Mouse (Mus musculus) liver, embryonic 15.5 days (tissue): ENCODE measurements around the gene Unc5cl. TPM values are rescaled to one million over a fixed set of nuclear protein-coding genes. Genes with fewer than 3 reads are reported as not detected.

ENCODE experiments used
- ATAC-seq: fragments of 200-750 bp; cut with Nextera tagmentation; 2 replicates; pipeline ENCODE4 v1.8.0; 2017; ENCODE audit warnings: moderate number of reproducible peaks, mild to moderate bottlenecking, moderate library complexity; ENCODE audit not compliant: insufficient read depth
- H3K27ac ChIP-seq: fragments of 300-500 bp; sonication (generic); replicated peaks from 2 replicates; pipeline ENCODE4 v1.5.1; 2015; ENCODE audit warnings: mild to moderate bottlenecking, inconsistent platforms
- H3K27me3 ChIP-seq: fragments of 300-500 bp; sonication (generic); 2 replicates; pipeline ENCODE4 v1.6.1; 2015; ENCODE audit warnings: mild to moderate bottlenecking, inconsistent platforms
- H3K36me3 ChIP-seq: fragments of 300-500 bp; sonication (generic); replicated peaks from 2 replicates; pipeline ENCODE4 v1.6.1; 2015; ENCODE audit warnings: moderate library complexity, mild to moderate bottlenecking, inconsistent platforms
- H3K4me1 ChIP-seq: fragments of 300-500 bp; sonication (generic); replicated peaks from 2 replicates; pipeline ENCODE4 v1.6.1; 2015; ENCODE audit warnings: inconsistent platforms
- H3K4me2 ChIP-seq: fragments of 300-500 bp; sonication (generic); 2 replicates; pipeline ENCODE4 v1.6.1; 2015; ENCODE audit warnings: moderate library complexity, mild to moderate bottlenecking, inconsistent platforms
- H3K4me3 ChIP-seq: fragments of 300-500 bp; sonication (generic); replicated peaks from 2 replicates; pipeline ENCODE4 v1.5.1; 2015; ENCODE audit warnings: mild to moderate bottlenecking, inconsistent platforms
- H3K9ac ChIP-seq: fragments of 300-500 bp; sonication (generic); 2 replicates; pipeline ENCODE4 v1.6.1; 2015; ENCODE audit warnings: moderate library complexity, mild to moderate bottlenecking, inconsistent platforms
- H3K9me3 ChIP-seq: fragments of 300-500 bp; sonication (generic); replicated peaks from 2 replicates; pipeline ENCODE4 v1.6.1; 2016; ENCODE audit warnings: inconsistent platforms
- WGBS: fragments of 180-500 bp; shearing (Covaris S2); methylation state at CpG from one replicate; pipeline ENCODE4 v1.1.7; 2015; ENCODE audit warnings: mixed read lengths; ENCODE audit not compliant: insufficient replicate concordance; 5-methylcytosine and 5-hydroxymethylcytosine counted together
- polyA plus RNA-seq: library from polyadenylated mRNA; unstranded; fragments of >200 nt; fragmentation: Nextera tagmentation; extraction: Ambion mirVana; gene quantifications from 2 replicates; pipeline ENCODE4 v1.2.1, GENCODE M21; 2015

The Unc5cl gene
- polyA plus RNA-seq, 1 experiment from 2014 or later: 4.0 TPM

DNA sequence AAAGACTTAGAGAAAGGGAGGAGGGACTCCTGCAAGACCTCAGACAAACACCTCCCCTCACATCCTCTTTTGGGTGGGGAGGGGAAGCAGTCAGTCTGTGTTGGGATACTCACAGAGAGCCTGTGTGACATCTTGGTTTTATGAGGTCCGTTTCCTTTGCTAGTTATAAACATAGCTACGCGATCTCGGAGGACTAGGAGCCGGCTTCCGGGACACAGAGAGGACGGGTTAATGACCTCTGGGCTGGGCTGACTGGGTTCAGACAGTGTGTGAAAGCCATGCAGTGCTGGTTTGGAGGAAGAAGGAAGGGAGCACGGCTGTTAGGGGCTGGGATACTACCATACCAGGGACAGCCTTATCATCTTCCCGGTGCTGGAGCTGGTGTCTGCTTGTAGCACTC, 90.0 kb downstream of the Unc5cl start:
- Histone ChIP-seq H3K27ac (no peak overlapping the region), H3K4me2 (no peak overlapping the region), H3K4me3 (no peak overlapping the region), H3K27me3 (no peaks in the 10 kb centered on the region), H3K9ac (no peak overlapping the region), H3K4me1 (no peaks in the 10 kb centered on the region), H3K36me3 (no peaks in the 10 kb centered on the region), H3K9me3 (no peaks in the 10 kb centered on the region)
- 21% methylated on average over 9 of the region's 9 CpGs for WGBS
- ATAC-seq: 0 out of 2 replicates have a peak, but pooled peaks have one; percentile 15

DNA sequence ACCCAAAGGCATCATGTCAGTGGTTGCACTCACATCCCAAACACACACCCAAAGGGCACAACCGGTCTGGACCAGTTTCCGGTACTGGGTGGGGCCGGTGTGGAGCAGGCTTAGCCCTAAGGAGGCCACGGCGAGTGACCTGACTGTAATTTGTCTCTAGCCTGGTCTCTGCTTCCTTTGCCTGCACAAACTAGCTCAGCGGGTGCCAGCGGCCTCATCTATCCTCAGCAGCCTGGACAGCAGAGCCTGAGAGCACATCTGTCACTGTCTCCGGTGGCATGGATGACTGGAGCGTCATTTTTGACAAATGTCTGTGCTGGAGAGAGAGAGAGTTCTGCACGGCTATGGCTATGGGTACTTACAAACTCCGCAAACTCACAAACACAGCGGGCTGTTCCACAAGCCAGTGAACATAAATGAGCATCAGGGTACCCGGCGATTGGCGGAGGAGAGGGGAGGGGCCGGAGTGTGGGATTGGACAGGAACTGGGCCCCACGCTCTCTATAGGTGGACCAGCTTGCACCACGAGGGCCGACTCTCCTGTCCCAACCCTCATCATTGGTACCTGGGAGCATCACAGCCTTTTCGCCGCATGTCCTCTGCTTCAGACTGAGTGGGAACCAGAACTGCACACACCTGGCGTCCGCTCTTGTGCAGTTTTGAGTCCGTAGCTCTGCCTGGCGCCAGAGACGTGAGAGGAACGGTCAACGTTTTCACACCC, 90.7 kb downstream of the Unc5cl start:
- no peaks in the 10 kb centered on the region for H3K4me1 ChIP-seq
- no peak overlapping the region for H3K4me2 ChIP-seq
- H3K27ac ChIP-seq: no peak overlapping the region
- H3K27me3 ChIP-seq: no peaks in the 10 kb centered on the region
- ATAC-seq: no peak
- no peak overlapping the region for H3K9ac ChIP-seq
- no peaks in the 10 kb centered on the region for H3K36me3 ChIP-seq
- H3K4me3 ChIP-seq: no peak overlapping the region
- 62% methylated on average over 28 of the region's 28 CpGs for WGBS
- H3K9me3 ChIP-seq: no peaks in the 10 kb centered on the region

DNA sequence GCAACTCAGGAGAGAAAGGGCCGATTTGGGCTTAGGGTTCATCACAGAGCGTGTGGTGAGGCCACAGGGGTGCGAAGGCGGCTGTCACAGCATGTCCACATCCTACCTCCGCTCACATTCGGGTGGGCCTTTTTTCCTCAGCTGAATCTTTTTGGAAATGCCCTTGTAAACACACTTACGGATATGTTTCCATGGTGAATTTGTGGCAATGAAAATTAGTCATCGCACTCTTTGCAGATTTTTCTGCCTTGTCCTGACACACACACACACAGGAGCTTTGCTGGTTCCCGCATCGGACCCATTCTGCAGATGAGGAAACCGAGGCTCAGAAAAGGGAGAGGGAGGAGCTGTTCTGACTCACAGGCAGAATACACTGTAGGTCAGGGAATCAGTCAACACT, 91.3 kb downstream of the Unc5cl start:
- H3K36me3 ChIP-seq: no peaks in the 10 kb centered on the region
- no peaks in the 10 kb centered on the region for H3K4me1 ChIP-seq
- no peak overlapping the region for H3K4me3 ChIP-seq
- no peak for ATAC-seq
- H3K27me3 ChIP-seq: no peaks in the 10 kb centered on the region
- H3K4me2 ChIP-seq: no peak overlapping the region
- H3K9me3 ChIP-seq: no peaks in the 10 kb centered on the region
- WGBS: 69% methylated on average over 11 of the region's 11 CpGs
- H3K9ac ChIP-seq: no peak overlapping the region
- no peak overlapping the region for H3K27ac ChIP-seq

DNA sequence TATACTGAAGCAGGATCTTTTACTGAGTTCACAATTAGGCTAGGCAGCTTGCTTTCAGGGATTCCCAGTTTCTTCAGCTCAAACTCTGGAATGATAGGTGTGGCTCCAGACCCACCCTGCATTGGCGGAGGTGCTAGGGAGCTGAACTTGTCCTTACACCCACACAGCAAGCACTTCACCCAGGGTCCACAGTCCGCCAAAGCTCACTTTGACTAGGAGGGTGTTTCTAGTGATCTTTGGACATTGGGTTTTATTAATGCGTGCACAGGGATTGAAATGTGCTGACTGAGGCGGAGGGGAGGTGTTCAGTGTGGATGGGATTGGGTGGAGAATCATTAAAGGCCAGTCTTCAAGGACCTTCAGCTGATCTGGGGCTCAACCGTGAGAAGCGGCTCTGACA, 93.0 kb downstream of the Unc5cl start:
- WGBS: 63% methylated on average over 6 of the region's 6 CpGs

DNA sequence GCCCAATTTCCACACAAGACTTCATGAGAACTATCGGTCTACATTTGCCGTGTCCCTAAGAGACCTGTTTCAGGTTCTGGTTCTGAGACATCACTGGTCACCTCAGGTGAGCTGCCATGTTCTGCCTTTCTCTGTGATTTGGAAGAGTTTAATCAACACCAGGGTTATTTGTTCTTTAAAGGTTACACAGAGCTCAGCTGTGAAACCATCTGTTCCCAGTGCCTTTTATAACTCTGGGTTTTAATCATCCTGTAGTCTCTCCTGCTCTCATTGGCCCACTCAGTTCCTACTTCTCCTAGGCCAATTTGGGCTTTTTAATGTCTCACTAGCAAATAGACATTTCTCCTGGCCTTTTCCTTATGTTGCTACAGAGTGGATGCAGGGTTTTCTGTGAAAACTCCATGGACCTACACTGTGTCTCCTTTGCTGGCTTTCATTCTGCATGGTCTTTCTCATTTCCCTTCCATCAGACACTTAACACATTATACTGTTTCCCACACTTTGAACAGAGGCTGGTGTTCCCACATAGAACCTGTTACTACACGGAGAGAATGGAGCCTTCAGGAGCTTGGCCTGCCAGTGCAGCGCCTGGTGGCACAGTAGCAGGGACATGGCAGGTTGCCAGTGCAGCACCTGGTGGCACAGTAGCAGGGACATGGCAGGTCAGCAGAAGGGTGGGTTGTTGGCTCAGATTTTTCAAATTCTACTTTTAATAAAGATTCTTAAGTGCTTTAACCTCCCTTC, 97.3 kb downstream of the Unc5cl start:
- no peaks in the 10 kb centered on the region for H3K36me3 ChIP-seq
- H3K27me3 ChIP-seq: no peaks in the 10 kb centered on the region
- no peak overlapping the region for H3K9ac ChIP-seq
- 71% methylated on average over 4 of the region's 4 CpGs for WGBS
- H3K4me3 ChIP-seq: no peak overlapping the region
- H3K9me3 ChIP-seq: no peaks in the 10 kb centered on the region
- H3K4me2 ChIP-seq: no peak overlapping the region
- H3K27ac ChIP-seq: no peak overlapping the region
- H3K4me1 ChIP-seq: no peaks in the 10 kb centered on the region
- ATAC-seq: no peak

More for the DNA sequence above, 93.0 kb downstream of the Unc5cl start:
- Histone ChIP-seq H3K27ac (no peak overlapping the region), H3K9ac (no peak overlapping the region), H3K4me3 (no peak overlapping the region), H3K4me2 (no peak overlapping the region), H3K27me3 (no peaks in the 10 kb centered on the region), H3K36me3 (no peaks in the 10 kb centered on the region), H3K9me3 (no peaks in the 10 kb centered on the region), H3K4me1 (no peaks in the 10 kb centered on the region)
- no peak for ATAC-seq

DNA sequence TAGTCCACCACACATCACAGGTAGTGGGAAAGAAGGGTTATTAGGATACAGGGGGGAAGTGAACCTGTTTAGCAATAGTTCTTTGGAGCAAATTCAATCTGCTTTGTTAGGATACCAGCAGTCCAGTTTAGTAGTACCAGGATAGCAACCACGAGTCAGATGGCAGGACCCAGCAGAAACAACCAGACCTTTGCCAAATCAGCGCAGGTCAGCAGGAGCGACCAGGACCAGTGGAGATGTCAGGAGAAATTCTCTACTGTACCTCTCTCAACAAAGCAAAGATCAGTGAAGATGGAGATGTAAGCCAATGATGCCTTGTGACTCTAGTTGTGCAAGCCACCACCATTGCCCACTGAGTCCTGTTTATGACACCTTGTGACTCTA, 97.8 kb downstream of the Unc5cl start:
- Histone ChIP-seq H3K9ac (no peak overlapping the region), H3K4me3 (no peak overlapping the region), H3K27ac (no peak overlapping the region), H3K4me2 (no peak overlapping the region), H3K4me1 (no peaks in the 10 kb centered on the region), H3K36me3 (no peaks in the 10 kb centered on the region), H3K9me3 (no peaks in the 10 kb centered on the region), H3K27me3 (no peaks in the 10 kb centered on the region)
- WGBS: 68% methylated on average over 3 of the region's 3 CpGs
- no peak for ATAC-seq

DNA sequence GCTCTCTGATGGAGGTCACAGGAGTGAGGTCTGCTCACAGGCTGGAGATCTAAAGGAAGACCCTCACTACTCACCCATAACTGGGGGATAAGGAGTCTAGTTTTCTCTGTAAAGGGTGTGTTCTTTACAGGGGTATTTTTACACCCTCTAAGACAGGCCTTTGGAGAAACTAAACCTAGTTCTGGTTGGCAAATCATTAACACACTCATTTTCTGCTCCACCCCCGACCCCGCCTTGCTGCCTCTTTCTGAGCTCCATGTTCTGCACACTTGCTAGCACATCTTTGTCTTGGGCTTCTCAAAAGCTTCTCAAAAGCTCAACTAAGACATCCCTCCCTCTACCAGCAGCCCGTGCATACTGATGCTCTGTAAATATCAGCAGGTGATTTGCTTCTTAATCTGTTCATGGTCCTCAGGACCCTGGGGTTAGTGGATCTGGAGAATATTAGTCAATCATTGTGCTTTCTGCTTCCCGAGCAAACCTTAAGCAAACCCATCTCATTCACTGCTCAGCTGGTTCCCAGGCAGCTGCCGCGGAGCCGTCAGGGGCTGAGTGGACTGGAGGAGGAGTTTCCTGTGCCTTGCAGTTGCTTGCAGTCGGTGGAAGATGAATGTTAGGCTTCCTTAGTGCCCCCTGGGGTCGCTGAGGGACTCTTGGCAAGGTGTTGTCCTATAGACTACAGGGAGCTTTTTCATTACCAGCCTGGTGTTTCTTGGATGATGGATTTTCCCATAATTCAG, 101.7 kb downstream of the Unc5cl start:
- H3K4me1 ChIP-seq: no peaks in the 10 kb centered on the region
- 32% methylated on average over 9 of the region's 9 CpGs for WGBS
- no peaks in the 10 kb centered on the region for H3K27me3 ChIP-seq
- H3K9me3 ChIP-seq: 0 out of 2 replicates have a peak, but pooled peaks cover 3% of the 10 kb centered on the region
- H3K4me2 ChIP-seq: no peak overlapping the region
- no peak overlapping the region for H3K4me3 ChIP-seq
- no peak overlapping the region for H3K9ac ChIP-seq
- ATAC-seq: no peak
- no peak overlapping the region for H3K27ac ChIP-seq
- no peaks in the 10 kb centered on the region for H3K36me3 ChIP-seq

DNA sequence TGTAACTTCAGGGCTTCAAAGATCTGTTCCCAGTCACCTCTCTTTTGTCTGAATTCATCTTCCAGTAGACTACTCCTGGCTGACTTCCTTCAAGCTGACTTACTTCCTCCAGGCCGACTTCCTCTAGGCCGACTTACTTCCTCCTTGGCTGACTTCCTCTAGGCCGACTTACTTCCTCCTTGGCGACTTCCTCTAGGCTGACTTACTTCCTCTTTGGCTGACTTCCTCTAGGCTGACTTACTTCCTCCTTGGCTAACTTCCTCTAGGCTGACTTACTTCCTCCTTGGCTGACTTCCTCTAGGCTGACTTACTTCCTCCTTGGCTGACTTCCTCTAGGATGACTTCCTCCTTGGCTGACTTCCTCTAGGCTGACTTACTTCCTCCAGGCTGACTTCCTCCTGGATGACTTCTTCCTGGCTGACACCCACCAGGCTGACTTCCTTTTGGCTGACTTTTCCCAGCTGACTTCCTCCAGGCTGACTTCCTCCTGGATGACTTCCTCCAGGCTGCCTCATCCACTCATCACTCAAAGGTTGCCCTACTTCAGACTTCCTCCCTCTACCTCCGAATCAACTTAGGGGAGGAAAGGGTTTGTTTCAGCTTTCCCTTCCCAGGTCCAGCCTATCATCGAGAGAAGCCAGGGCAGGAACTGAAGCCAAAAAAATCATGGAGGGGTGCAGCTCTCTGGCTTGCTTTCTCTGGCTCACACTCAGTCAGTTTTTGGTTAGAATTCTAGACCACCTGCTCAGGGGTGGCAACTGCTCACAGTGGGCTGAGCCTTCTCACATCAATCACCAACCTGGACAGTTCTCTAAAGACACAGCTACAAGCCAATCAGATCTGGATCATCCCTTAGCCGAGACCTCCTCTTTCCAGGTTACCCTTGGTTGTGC, 103.4 kb downstream of the Unc5cl start:
- no peak overlapping the region for H3K27ac ChIP-seq
- H3K4me3 ChIP-seq: no peak overlapping the region
- H3K9ac ChIP-seq: no peak overlapping the region
- 0 out of 2 replicates have a peak, but pooled peaks cover 3% of the 10 kb centered on the region for H3K9me3 ChIP-seq
- H3K36me3 ChIP-seq: no peaks in the 10 kb centered on the region
- H3K4me2 ChIP-seq: no peak overlapping the region
- ATAC-seq: no peak
- no peaks in the 10 kb centered on the region for H3K4me1 ChIP-seq
- no peaks in the 10 kb centered on the region for H3K27me3 ChIP-seq
- 41% methylated on average over 7 of the region's 7 CpGs for WGBS

DNA sequence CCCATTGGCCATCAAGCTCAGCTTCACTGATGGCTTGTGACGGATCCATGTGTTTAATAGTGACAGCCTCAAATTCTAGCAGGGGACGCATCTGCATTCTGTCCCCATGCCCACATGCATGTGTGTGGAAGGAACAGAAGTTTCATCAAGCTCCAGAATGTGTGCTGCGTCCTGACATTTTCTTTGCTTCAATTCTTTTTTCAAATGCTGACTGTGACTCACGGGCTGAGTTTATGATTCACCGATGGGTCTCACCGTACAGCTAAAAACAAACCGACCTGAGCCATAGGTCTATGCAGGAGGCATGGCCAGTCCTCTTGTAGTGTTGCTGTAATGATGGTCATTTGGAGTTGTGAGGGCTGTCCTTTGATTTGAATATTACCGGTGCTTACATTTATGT, 110.2 kb downstream of the Unc5cl start:
- no peaks in the 10 kb centered on the region for H3K4me1 ChIP-seq
- no peak overlapping the region for H3K27ac ChIP-seq
- WGBS: 70% methylated on average over 8 of the region's 8 CpGs
- no peaks in the 10 kb centered on the region for H3K9me3 ChIP-seq
- no peaks in the 10 kb centered on the region for H3K36me3 ChIP-seq
- no peaks in the 10 kb centered on the region for H3K27me3 ChIP-seq
- no peak for ATAC-seq
- H3K9ac ChIP-seq: no peak overlapping the region
- H3K4me2 ChIP-seq: no peak overlapping the region
- H3K4me3 ChIP-seq: no peak overlapping the region

DNA sequence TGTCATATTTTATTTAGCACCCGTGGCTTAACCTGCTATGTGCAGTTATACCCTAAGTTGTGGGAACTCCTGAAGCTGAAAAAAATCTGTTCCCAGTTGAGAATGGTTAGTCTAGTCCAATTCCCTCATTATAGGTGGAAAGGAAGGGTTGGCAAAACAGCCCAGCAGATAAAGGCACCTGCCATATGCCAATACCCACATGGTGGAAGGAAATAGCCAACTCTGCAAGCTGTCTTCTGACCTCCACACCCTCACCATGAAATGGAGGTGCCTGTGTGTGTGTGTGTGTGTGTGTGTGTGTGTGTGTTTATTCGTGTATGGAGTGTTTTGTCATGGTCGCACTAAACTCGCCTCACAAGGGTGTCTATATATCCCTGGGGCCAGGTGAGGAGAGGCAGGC, 115.0 kb downstream of the Unc5cl start:
- Histone ChIP-seq H3K4me3 (no peak overlapping the region), H3K27ac (no peak overlapping the region), H3K36me3 (no peaks in the 10 kb centered on the region), H3K4me2 (no peak overlapping the region), H3K9ac (no peak overlapping the region), H3K9me3 (no peaks in the 10 kb centered on the region), H3K4me1 (no peaks in the 10 kb centered on the region), H3K27me3 (no peaks in the 10 kb centered on the region)
- WGBS: 51% methylated on average over 4 of the region's 4 CpGs
- ATAC-seq: no peak
